Mouse (Mus musculus): Measurements from ENCODE around the gene Naa40.

Naa40 gene

GRCm38 (mm10) chr19:7264766-7265331 lies 23.9 kb upstream of the Naa40 start:
- peak; percentile 29 for DNase-seq

DNA sequence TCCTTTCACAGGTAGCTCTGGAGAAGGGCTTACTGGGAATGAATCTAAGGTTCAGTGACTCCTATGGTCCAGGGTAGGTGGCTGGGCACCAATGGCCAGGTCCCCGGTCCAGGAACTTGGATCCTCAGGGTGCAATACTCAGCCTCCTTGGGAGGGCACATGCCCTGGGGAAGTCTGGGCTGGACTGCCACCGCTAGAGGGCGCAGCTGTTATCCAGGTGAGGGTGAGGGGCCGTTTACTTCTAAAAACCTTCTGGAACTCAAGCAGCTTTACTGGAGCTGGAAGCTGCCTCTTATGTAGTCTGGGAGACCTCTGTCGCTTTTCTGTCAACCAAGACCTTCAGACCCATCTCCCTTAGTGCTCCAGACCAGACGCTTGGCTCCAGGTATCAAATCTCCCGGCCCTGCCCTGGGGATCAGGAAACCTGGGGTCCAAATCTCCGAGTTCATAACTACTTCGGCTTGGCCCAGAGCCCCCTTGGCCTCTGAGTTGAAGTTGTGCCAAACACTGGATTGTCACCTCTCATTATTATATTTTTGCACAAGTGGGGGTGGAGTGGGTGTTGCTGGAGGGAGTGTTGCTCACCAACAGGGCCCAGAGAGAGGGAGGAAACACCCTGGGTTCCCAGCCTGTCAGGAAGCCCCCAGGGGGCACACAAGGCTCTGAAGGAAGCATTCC lies 23.2 kb upstream of the Naa40 start:
- DNase-seq = peak; percentile 79

- DNase-seq = no peak
Observed at GRCm38 (mm10) chr19:7262592-7262991, 21.6 kb upstream of the Naa40 start.

DNA sequence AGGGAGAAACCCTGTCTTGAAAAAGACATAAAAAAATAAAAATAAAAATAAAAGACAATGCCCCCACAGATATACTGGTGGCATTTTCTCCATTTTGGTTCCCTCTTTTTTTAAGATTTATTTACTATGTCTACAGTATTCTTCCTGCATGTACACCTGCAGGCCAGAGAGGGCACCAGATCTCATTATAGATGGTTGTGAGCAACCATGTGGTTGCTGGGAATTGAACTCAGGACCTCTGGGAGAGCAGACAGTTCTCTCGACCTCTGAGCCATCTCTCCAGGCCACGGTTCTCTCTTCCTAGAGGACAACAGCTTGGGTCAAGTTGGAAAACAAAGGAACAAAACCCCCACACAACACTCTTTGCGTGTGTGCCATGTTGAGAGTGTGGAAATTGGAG lies 21.0 kb upstream of the Naa40 start:
- no peak for DNase-seq

- no peak for DNase-seq
Observed at GRCm38 (mm10) chr19:7261476-7261875, 20.5 kb upstream of the Naa40 start.

DNA sequence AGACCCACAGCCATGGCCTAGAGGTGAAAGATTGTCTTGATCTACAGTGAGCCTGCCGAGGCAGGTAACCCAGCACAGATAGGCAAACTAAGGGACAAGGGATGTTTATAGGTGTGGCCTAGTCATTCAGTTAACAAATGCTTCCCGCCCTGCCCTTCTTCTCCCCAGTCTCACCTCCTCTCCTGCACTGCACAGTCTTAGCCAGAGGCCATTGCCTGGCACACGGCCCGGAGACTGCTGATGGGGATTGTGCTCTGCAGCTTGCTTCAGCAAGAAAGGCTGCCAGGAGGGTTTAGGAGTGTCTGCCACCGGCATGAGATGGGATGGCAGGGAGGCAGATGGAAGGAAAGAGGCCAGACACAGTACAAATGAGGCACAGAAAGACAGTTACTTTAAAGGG lies 16.9 kb upstream of the Naa40 start:
- DNase-seq = no peak

DNA sequence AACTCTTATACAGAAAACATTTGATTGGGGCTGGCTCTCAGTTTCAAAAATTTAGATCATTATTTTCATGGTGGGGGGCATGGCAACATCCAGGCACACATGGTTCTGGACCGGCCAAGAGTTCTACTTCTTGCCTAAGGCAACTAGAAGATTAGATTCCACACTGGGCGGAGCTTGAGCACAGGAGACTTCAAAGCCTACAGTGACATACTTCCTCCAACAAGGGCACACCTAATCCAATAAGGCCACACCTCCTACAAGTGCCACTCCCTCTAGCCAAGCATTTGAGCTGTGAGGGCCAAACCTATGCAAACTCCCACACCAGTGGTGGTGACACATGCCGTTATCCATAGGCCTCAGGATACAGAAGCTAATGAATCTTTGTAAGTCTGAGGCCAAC lies 5.0 kb upstream of the Naa40 start:
- no peak for DNase-seq

DNA sequence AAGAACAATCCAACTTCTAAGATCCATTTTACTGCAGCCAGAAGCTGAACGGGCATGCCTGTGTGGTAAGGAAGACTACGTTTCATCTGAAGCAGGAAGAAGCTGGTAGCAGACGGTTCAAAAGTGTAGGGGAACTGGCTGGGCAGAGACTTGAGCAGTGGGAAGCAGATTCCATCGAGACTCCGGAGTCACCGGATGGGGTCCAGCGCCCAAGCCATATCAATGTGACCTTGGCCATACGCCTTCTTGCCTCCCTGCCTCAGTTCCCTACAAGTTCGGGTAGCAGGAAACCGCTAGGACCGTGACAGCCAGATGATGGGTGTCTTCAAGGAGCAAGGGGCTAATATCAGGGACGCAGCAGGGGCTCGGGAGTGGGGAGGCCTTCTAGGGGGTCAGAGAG lies 692 bp downstream of the Naa40 start:
- DNase-seq = no peak

DNA sequence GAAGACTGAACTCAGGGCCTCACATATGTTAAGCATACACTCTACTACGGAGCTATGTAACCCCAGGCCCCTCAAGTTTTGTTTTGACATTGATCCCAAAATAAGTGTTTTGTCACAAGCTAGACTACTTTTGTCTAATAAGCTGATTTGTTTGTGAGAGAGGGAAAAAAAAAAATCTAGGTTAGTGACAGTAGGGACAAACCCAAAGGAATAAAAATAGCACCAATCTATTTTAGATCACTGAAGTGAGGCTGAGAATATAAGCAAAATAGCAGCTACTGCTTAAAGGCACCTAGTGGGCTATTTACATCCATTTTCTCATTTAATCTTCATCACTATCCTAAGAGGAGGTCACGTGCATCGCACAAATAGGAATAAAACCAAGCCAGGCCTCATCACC lies 1.4 kb downstream of the Naa40 start:
- no peak for DNase-seq

DNA sequence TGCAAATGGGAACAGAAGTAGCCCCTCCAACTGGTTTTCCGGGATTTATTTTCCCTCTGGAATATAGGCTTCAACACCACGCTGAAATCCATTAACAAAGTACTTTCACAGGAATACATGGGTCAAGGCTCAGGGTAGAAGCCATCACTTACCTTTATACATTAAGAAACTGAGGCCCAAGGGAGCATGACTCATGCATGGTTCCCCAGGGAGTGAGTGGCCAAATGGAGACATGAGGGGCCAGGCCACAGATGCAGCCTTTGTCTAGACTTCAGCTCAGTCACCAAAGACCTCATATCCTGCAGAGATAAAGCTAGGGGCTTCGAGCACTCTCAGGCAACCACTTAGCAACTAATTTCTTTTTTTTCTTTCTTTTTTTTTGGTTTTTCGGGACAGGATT lies 4.2 kb downstream of the Naa40 start:
- no peak for DNase-seq

DNA sequence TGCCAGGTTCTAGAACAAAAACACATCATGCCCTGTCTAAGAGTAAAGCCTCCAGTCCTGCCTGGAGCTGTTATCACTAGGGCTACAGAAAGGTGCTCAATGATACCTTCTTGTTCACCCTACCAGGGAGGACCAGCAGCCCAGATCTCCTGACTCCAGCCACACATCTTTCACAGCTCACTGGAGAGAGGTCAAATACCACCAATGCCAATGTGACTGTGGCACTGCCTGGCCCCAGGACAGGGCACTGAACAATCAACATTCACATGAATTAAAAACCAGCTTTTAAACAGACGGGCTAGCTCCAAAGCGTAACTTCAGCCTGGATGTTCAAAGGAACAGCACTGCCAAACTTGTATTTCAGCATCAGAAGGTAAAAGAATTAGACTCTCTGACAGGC lies 5.0 kb downstream of the Naa40 start:
- DNase-seq = no peak

- no peak for DNase-seq
Observed at GRCm38 (mm10) chr19:7235461-7235860, 5.5 kb downstream of the Naa40 start.

DNA sequence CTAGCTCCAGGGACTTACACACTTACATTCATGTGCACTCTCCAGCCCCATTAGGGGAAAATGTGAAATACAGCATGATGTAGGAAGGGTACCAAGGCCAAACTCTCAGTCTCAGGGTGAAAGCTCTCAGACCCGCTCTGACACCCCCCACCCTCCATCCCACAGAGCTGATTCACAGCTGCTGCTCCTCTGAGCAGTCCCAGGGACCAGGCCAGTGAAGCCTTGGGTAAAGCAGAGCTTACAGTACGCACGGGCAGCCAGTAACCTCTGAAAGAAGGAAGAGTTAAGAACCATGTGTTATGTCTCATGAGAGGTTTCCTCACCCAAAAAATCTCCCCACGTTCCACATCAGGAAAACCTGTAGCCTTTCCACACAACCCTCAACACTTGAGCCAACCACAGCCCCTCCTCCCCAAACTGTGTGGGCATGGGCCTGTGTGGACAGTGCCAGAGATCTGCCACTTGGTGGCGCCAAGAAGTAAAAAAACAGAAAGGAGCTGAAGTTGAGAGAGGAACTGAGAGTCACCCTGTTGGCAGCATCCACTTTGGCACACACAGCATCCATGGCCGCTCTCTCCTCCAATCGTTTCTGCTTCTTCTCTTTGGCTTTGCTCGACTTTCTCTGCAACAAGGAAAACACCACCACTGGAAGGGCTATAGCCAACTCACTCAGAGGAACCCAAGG lies 6.3 kb downstream of the Naa40 start:
- peak; percentile 70 for DNase-seq

GRCm38 (mm10) chr19:7226511-7226914 lies 14.5 kb downstream of the Naa40 start:
- DNase-seq = no peak

GRCm38 (mm10) chr19:7225096-7225690 lies 15.8 kb downstream of the Naa40 start:
- DNase-seq = no peak

DNA sequence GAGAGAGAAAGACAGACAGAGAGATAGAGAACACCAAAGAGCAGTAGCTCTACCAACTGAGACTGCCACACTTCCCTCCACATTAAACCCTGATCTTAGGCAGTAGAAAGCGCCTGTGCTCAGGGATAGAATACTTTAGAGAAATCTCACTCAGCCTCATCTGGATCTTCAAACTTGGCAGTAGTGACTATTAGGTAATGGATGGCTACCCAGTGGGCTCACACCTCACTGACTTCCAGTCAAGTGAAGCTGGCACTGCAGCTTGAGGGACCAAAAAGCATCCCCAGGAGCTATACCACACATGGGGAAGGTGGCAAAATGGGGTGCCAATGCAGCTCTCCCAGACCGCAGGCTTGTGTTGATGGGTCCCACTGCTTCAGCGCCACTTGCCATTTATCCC lies 16.7 kb downstream of the Naa40 start:
- DNase-seq = no peak

DNA sequence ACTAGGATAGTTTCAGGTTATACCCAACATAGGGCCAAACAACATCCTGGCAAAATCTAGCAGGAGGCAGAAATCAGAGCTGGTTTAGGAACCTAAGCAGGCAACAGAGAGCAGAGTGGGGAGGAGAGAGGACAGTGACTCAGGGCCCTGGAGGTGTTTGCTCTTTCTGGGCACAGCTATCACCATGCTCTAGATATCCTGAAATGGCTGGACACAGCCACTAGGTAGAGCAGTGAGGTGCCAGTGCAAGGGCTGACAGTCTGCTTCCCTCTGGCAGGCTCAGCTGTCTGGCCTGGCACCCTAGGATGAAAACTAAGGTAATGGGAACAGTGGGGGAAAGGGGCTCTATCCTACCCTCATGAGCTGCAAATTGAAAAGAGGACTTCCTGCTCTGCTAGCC lies 17.5 kb downstream of the Naa40 start:
- DNase-seq = no peak

DNA sequence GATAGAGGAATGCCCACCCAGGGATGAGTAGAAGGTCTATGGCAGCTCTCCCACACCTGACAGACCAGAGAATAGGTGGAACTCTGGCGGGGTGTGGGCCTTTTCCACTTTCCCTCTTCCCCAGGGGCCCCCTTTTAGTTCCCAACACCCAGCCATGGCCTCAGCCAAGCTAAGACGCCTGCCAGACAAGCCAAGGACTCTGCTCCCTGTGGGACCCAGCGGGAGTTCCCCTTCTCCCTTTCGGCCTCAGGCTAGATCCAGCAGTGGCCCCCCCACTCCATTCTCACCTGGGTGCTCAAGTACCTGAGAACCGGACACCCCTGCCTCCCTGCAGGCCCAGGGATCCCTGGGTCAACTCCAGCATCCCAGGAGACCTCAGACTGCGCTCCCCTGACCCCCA lies 18.8 kb downstream of the Naa40 start:
- DNase-seq = no peak

- no peak for DNase-seq
Observed at GRCm38 (mm10) chr19:7218753-7219152, 22.2 kb downstream of the Naa40 start.

GRCm38 (mm10) chr19:7217926-7218267 lies 23.1 kb downstream of the Naa40 start:
- DNase-seq = no peak

- peak; percentile 97 for DNase-seq
Observed at GRCm38 (mm10) chr19:7217162-7217925, 23.6 kb downstream of the Naa40 start, which contains the start of gene Cox8a. TSS of gene Cox8a (minus strand) at chr19:7217616.

- DNase-seq = peak; percentile 52
Observed at GRCm38 (mm10) chr19:7214484-7214883, 26.5 kb downstream of the Naa40 start.

DNA sequence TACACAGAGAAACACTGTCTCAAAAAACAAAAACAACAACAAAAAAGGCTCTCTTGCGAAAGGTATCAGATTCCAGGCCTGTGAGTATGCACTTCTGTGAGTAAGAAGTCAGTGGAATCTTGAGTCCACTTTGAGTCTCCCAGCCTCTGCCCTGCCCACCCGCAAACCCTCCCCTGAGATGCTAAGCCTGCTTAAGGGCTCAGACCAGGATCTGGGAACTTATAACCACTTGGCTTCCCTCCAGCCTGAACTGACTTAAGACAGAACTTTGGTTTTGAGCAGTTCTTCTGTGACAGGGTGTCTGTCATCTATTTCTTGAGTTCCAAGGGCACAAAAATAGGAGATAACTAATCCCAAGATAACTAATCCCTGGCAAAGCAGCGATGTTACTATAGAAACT lies 28.0 kb downstream of the Naa40 start:
- DNase-seq = no peak
